Mouse (Mus musculus) stomach, postnatal 0 days (tissue): ENCODE measurements at regions not wholly inside any gene's neighbourhood (a gene's known extent, or its start where the extent isn't known, plus 50 kb on each side); places are given as distances from the start of the nearest gene placed in this dataset.

ENCODE experiments used
- CTCF ChIP-seq: IDR thresholded peaks from 2 replicates; pipeline ENCODE4 v1.5.1; 2016; ENCODE audit warnings: antibody characterized with exemption, low read depth, mild to moderate bottlenecking, moderate library complexity
- EP300 ChIP-seq: optimal IDR thresholded peaks from 2 replicates; pipeline ENCODE3; 2016; ENCODE audit warnings: antibody characterized with exemption

DNA sequence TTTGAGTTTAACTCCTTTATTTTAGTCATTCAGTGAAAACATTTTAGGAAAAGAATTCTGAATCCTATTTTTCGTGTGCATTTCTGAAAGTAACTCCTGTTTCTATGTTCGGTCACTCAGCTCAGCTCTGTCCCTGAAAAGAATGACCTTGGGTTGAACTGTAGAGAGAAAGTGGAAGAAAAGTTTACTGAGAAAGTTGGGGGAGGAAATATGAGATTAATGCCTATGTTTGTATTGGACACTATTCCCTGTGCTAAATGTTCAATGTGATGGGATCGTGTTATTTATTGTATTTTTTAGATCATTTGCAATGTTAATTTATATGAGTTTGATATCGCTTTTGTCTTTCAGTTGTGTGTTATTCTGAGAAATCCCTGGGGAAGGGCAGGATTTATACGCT is 1052.8 kb upstream of the Nr2f1 start:
- TF ChIP-seq CTCF (no peak), EP300 (no peak)
